In genomic region chr4:94216265-94216664, GRCm38 (mm10) we compare ENCODE assay signal across 27 mouse cellular contexts.
"Had no signal": no experiment of that assay in that cellular context is flagged by ENCODE, and none has a peak within 500 bp of the region (broad histone marks: within the 10 kb centered on the region; RNA-seq: fewer than 3 reads in every experiment).

No protein-coding gene starts in this region.

- H3K9ac ChIP-seq: embryonic facial prominence, embryonic 12.5 days; embryonic facial prominence, embryonic 13.5 days; embryonic facial prominence, embryonic 15.5 days; forebrain, embryonic 12.5 days; forebrain, embryonic 15.5 days; forebrain, postnatal 0 days had no signal

- H3K4me3 ChIP-seq: embryonic facial prominence, embryonic 10.5 days; embryonic facial prominence, embryonic 12.5 days; embryonic facial prominence, embryonic 13.5 days; embryonic facial prominence, embryonic 15.5 days; erythroblast, embryonic 14.5 days; forebrain, embryonic 10.5 days; forebrain, embryonic 12.5 days; forebrain, embryonic 15.5 days; gastrocnemius, adult 2 months; heart, adult 2 months; heart, embryonic 10.5 days had no signal

- H3K27ac ChIP-seq: embryonic facial prominence, embryonic 10.5 days; embryonic facial prominence, embryonic 12.5 days; embryonic facial prominence, embryonic 13.5 days; embryonic facial prominence, embryonic 15.5 days; forebrain, embryonic 10.5 days; forebrain, embryonic 12.5 days; forebrain, embryonic 15.5 days; gastrocnemius, adult 2 months; heart, adult 2 months; heart, embryonic 10.5 days had no signal

- DNase-seq: cerebellum, adult 8-10 months; cerebellum, adult 9-10 months; cerebellum, adult 9-11 months; cerebellum, postnatal 10 days; cerebellum, postnatal 14 days; cerebellum, postnatal 25 days; embryo, embryonic 11 days; forebrain, postnatal 0 days; gastrocnemius, adult 2 months; gastrocnemius, postnatal 10 days; gastrocnemius, postnatal 14 days; gastrocnemius, postnatal 25 days; gastrocnemius, postnatal 36 days; heart, adult 11 months; heart, adult 18-20 months; heart, adult 2 months had no signal

- H3K27me3 ChIP-seq: embryonic facial prominence, embryonic 12.5 days; embryonic facial prominence, embryonic 13.5 days; embryonic facial prominence, embryonic 15.5 days; forebrain, embryonic 12.5 days; forebrain, embryonic 15.5 days had no signal

- H3K4me2 ChIP-seq: embryonic facial prominence, embryonic 12.5 days; embryonic facial prominence, embryonic 13.5 days; embryonic facial prominence, embryonic 15.5 days; forebrain, embryonic 12.5 days; forebrain, embryonic 15.5 days had no signal

- ATAC-seq: forebrain, embryonic 14.5 days; forebrain, embryonic 15.5 days; forebrain, embryonic 16.5 days; forebrain, postnatal 0 days had no signal

- H3K4me1 ChIP-seq: embryonic facial prominence, embryonic 10.5 days; embryonic facial prominence, embryonic 12.5 days; embryonic facial prominence, embryonic 13.5 days; embryonic facial prominence, embryonic 15.5 days; forebrain, embryonic 10.5 days; forebrain, embryonic 12.5 days; forebrain, embryonic 15.5 days; heart, embryonic 10.5 days had no signal

- H3K9me3 ChIP-seq: embryonic facial prominence, embryonic 10.5 days; embryonic facial prominence, embryonic 12.5 days; embryonic facial prominence, embryonic 13.5 days; embryonic facial prominence, embryonic 15.5 days; forebrain, embryonic 10.5 days; forebrain, embryonic 12.5 days; forebrain, embryonic 15.5 days; heart, embryonic 10.5 days had no signal

- H3K36me3 ChIP-seq: embryonic facial prominence, embryonic 10.5 days; embryonic facial prominence, embryonic 12.5 days; embryonic facial prominence, embryonic 13.5 days; embryonic facial prominence, embryonic 15.5 days; forebrain, embryonic 10.5 days; forebrain, embryonic 12.5 days; forebrain, embryonic 15.5 days; heart, embryonic 10.5 days had no signal
